Mouse (Mus musculus): Measurements from ENCODE around the gene Gm28051. TPM values are rescaled to one million over a fixed set of nuclear protein-coding genes. Genes with fewer than 3 reads are reported as not detected.

Gm28051 gene
- polyA plus RNA-seq, 1 experiment from 2014 or later: not detected

DNA sequence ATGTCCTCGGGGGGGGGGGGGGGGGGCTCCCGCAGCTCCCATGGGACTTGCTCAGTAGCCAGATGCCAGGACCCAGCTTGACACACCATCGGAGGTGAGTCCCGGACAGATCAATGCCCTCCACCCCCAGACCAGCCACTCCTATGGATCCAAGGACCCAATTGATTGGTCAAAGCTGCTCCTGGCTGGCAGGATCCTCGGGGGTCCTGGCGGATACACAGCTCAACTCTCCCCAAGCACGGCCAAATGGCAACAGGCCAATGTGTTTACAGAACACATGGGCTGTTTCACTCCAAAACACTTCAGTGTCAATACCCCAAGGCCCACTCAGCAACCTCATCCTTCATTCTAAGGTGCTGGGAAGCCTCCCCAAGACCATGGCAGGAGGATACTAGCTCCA, 65.8 kb downstream of the Gm28051 start:
- H3K4me3 ChIP-seq: no peak overlapping the region
- no peak for ATAC-seq
- H3K9ac ChIP-seq: no peak overlapping the region
- H3K27ac ChIP-seq: no peak overlapping the region
- no peaks in the 10 kb centered on the region for H3K27me3 ChIP-seq
- no peak overlapping the region for H3K4me2 ChIP-seq
- no peaks in the 10 kb centered on the region for H3K36me3 ChIP-seq (ENCODE audit: poor library complexity, severe bottlenecking)
- WGBS: 77% methylated on average over 7 of the region's 7 CpGs
- H3K4me1 ChIP-seq: peaks cover 20% of the 10 kb centered on the region
- no peaks in the 10 kb centered on the region for H3K9me3 ChIP-seq (replicated peaks)

DNA sequence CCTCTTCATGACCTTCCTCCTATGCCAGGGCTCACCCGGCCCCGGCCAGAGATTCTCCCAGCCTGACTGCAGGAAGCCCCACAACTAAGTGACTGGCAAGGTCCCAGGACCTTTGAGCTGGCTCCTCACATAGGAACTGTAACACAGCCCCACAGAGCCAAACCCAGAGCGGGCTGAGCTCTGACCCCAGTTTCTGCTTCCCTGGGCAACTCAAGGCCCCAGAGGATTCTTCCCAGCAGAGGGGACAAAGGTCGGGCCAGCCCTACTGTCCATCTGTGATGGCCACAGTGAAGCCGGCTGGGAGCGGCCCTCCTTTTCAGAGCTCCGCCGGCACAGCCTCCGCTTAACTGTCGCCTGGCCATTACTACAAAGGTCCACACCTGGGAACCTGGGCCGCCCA, 66.4 kb downstream of the Gm28051 start:
- H3K9me3 ChIP-seq (replicated peaks): no peaks in the 10 kb centered on the region
- H3K4me3 ChIP-seq: no peak overlapping the region
- no peak overlapping the region for H3K27ac ChIP-seq
- no peaks in the 10 kb centered on the region for H3K36me3 ChIP-seq (ENCODE audit: poor library complexity, severe bottlenecking)
- WGBS: 85% methylated on average over 11 of the region's 11 CpGs
- no peak overlapping the region for H3K9ac ChIP-seq
- ATAC-seq: no peak
- H3K27me3 ChIP-seq: no peaks in the 10 kb centered on the region
- H3K4me1 ChIP-seq: peaks cover 19% of the 10 kb centered on the region
- H3K4me2 ChIP-seq: no peak overlapping the region

DNA sequence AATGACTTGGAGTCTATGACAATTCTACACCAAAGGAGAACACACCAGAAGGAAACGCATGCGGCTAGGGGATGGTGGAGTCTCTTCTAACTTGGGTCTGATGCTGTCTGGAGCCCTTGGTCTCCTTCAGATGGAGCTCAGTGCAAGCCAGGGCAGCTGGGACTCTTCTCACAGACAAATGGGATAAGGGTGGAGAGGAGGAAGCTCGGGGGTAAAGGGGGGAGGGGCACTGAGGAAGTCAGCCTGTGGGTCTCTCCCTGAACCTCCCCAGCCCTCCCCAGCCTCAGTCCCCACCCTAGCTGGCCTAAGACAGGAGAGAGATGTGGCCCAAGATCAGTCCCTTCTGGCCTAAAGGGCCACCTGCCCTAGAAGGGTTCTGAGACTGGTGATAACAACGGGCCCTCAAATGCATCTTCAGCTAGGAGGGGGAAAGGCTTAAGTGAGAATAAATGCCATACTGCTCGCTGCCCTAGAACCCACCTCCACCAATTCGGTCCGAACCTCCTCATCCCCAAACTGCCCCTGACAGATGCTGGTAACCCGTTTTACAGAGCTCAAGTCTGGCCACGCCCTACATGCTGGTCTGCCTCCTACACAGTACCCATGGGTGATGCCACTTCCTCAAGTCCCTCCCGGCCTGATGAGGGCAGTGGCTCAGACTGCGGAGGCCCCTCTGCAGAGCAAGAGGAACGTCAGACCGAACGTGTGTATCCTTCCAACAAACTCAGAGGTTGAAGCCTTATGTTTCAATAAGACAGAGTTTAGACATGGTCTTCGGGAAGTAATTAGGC, 67.6 kb downstream of the Gm28051 start:
- 91% methylated on average over 15 of the region's 15 CpGs for WGBS
- H3K4me1 ChIP-seq: peaks cover 20% of the 10 kb centered on the region

DNA sequence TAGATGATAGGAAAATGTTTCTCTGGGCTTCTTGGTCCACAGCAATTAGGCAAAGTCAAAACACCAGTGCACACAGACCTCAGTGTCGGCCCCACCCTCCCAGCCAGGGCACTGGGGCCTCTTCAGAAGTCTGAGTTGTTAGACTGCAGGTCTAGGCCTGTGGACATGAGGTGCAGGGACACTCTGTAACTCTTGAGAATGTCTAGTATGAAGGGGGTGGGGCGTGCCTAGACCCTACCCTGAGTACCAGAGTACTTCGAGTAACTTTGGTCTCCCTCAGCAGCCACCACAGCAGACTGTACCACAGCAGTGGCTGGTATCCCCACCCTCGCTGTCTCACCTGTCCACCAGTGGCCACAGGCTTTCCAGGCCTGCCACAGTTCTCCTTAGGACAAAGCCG, 71.2 kb downstream of the Gm28051 start:
- Histone ChIP-seq H3K27ac (peak overlapping the region; percentile 76; the same call in 1 of the 2 replicates), H3K27me3 (no peaks in the 10 kb centered on the region), H3K9me3 (replicated peaks) (no peaks in the 10 kb centered on the region), H3K4me3 (no peak overlapping the region), H3K4me1 (peaks cover 38% of the 10 kb centered on the region), H3K9ac (no peak overlapping the region), H3K4me2 (no peak overlapping the region), H3K36me3 (ENCODE audit: poor library complexity, severe bottlenecking) (no peaks in the 10 kb centered on the region)
- no peak for ATAC-seq
- WGBS: 91% methylated on average over 5 of the region's 5 CpGs

More for the DNA sequence above, 67.6 kb downstream of the Gm28051 start:
- no peak for ATAC-seq
- Histone ChIP-seq H3K9ac (no peak overlapping the region), H3K36me3 (ENCODE audit: poor library complexity, severe bottlenecking) (no peaks in the 10 kb centered on the region), H3K27ac (no peak overlapping the region), H3K9me3 (replicated peaks) (no peaks in the 10 kb centered on the region), H3K4me3 (no peak overlapping the region), H3K4me2 (no peak overlapping the region), H3K27me3 (no peaks in the 10 kb centered on the region)

DNA sequence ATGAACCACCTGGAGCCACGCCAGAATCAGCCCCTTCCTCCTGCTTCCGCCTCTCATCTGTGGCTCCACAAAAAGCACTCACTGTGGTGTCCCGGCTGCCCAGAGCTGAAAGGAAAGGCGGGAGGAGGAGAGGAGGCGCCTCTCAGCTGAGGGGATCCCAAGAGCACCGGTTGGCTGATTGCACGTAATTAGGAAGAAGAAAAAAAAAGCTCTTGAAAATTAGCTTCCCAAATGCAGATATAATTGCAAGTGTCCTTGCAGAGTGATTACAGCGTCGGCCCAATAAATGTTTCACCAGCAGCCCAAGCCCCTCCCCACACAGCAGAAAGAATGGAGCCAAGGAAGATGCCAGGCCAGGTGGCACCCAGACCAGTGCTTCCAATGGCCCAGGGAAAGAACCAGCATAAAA, 72.0 kb downstream of the Gm28051 start:
- Histone ChIP-seq H3K4me2 (0 out of 2 replicates have a peak overlapping the region, but pooled peaks have one; percentile 9), H3K4me1 (peaks cover 38% of the 10 kb centered on the region), H3K9ac (peak overlapping the region; percentile 1; the same call in 1 of the 2 replicates), H3K27ac (peak overlapping the region; percentile 76), H3K9me3 (replicated peaks) (no peaks in the 10 kb centered on the region), H3K36me3 (ENCODE audit: poor library complexity, severe bottlenecking) (no peaks in the 10 kb centered on the region), H3K4me3 (no peak overlapping the region), H3K27me3 (no peaks in the 10 kb centered on the region)
- peak; percentile 72 for ATAC-seq
- WGBS: 10% methylated on average over 9 of the region's 9 CpGs

DNA sequence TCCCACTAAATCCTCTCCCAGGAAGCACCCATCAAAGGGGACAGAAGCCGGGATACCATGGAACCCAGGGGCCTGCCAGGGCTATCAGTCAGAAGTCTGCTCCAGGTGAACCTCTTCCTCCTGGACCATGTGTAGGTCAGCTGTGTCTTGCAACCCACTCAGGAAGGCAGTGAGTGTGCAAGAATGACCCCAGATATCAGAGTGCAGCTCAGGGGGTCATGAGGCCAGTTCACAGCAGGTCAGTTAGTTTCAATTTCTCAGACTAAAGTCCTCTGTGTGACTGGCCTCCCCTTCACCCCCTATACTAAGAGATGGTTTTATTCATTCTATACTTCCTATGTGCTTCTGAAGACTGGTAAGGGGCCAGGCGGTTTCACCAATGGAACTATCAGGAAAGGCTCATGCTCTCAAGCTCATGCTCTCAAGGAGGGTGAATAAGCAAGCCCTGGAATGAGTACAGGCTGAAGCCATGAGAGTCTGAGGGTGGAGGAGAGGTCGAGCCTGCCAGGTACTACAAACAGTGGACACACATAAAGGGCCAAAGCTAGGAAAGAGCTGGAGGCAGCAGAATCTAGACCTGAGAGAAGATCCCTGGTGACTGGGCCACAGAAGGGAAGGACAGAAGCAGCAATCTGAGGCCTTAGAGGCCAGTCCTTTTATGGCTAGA, 72.7 kb downstream of the Gm28051 start:
- ATAC-seq: no peak
- Histone ChIP-seq H3K9me3 (replicated peaks) (no peaks in the 10 kb centered on the region), H3K36me3 (ENCODE audit: poor library complexity, severe bottlenecking) (no peaks in the 10 kb centered on the region), H3K27ac (peak overlapping the region; percentile 76), H3K4me3 (no peak overlapping the region), H3K27me3 (no peaks in the 10 kb centered on the region), H3K4me1 (peaks cover 43% of the 10 kb centered on the region), H3K9ac (no peak overlapping the region), H3K4me2 (0 out of 2 replicates have a peak overlapping the region, but pooled peaks have one; percentile 9)
- WGBS: 67% methylated on average over 3 of the region's 3 CpGs

DNA sequence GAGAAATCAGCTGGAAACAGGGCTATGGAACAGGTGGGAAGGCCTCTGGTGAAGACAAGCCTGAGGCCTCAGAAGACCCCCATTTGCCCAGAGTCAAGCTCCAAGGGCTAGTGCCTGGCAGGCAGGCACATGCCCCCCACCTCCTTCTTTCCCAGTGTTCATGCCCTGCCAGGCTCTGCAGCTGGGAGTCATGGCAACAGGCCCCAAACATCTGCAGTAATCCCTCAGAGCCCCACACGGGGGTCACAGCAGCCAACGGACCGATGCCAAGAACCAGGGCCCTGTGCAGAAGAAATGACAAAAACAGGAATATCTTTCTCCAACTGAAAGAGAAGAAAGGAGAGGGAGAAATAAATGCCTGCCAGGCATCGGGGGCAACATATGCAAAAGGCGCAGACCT, 73.6 kb downstream of the Gm28051 start:
- 0 out of 2 replicates have a peak, but pooled peaks have one; percentile 19 for ATAC-seq

DNA sequence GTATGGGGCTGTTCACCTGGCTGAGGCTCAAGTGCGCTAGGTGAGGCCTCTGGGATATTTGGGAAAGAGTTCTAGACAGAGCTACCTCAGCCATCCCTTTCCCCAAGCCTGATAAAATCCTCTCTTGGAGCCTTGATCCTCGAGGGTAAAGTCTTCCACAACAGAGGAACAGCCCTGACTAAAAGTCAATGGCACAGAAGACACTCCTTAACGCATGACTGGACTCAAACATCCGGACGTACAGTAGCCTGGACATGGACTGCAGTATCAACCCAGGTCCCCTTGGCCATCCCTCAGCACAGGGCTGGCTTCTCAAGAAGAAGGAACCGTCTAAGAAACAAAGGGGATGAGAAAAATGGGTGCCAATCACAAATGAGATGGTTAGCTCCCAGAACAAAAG, 74.1 kb downstream of the Gm28051 start:
- ATAC-seq: no peak
- Histone ChIP-seq H3K4me3 (no peak overlapping the region), H3K4me1 (peaks cover 58% of the 10 kb centered on the region), H3K27ac (peak overlapping the region; percentile 76; the same call in 1 of the 2 replicates), H3K36me3 (ENCODE audit: poor library complexity, severe bottlenecking) (no peaks in the 10 kb centered on the region), H3K27me3 (no peaks in the 10 kb centered on the region), H3K9ac (no peak overlapping the region), H3K9me3 (replicated peaks) (no peaks in the 10 kb centered on the region), H3K4me2 (no peak overlapping the region)
- WGBS: 63% methylated on average over 6 of the region's 6 CpGs

More for the DNA sequence above, 73.6 kb downstream of the Gm28051 start:
- peak overlapping the region; percentile 76 for H3K27ac ChIP-seq
- no peak overlapping the region for H3K4me3 ChIP-seq
- peaks cover 52% of the 10 kb centered on the region for H3K4me1 ChIP-seq
- H3K27me3 ChIP-seq: no peaks in the 10 kb centered on the region
- H3K4me2 ChIP-seq: no peak overlapping the region
- H3K9ac ChIP-seq: peak overlapping the region; percentile 30; the same call in 1 of the 2 replicates
- 44% methylated on average over 5 of the region's 5 CpGs for WGBS
- H3K36me3 ChIP-seq (ENCODE audit: poor library complexity, severe bottlenecking): no peaks in the 10 kb centered on the region
- H3K9me3 ChIP-seq (replicated peaks): no peaks in the 10 kb centered on the region

DNA sequence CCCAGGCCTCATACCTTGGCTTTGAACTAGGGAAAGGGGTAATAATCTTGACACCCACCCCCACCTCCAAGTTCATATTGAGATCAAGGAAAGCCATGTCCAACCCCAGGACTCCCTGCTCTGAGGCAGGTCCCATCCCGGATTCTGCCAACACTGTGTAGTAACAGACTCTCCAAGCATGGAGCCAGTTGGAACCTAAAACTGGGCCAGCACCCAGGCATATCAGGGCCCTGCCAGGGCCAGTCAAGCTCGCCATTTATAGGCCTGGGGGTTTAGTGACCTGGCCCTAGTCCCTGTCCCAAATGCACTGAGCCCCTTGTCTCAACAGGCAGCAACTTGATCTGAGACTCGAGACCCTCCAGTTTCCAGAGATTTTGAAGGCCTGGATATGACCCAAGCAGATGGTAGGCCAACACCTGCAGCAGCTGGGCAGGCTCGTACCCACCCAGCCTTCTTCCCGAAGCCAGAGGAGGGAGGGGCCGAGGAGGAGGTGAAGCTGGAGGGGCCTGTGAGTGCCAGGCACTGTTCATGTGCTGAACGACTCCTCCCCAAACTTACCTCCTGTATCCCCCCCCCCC, 74.8 kb downstream of the Gm28051 start:
- H3K27me3 ChIP-seq: no peaks in the 10 kb centered on the region
- H3K4me1 ChIP-seq: peaks cover 63% of the 10 kb centered on the region
- no peak overlapping the region for H3K4me2 ChIP-seq
- H3K9ac ChIP-seq: no peak overlapping the region
- ATAC-seq: no peak
- no peak overlapping the region for H3K4me3 ChIP-seq
- no peaks in the 10 kb centered on the region for H3K36me3 ChIP-seq (ENCODE audit: poor library complexity, severe bottlenecking)
- no peaks in the 10 kb centered on the region for H3K9me3 ChIP-seq (replicated peaks)
- H3K27ac ChIP-seq: no peak overlapping the region
- WGBS: 82% methylated on average over 7 of the region's 7 CpGs

DNA sequence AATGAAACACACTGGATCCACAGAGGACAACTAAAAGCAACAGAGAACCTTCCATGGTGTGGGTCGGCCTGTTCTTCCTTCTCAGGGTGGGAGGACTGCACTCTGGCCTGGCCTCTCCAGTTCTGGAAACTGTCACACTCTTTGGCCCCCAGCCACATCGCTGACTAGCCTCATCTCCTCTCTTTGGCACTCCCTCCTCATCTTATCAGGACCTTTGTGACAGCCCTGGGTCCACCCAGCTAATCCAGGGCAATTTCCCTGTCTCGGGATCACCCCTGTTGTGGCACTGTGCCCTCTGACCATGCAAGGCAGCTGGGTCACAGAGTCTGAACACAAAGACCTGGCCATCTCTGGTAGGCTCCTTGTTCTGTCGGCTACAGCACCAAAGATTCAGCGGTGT, 75.5 kb downstream of the Gm28051 start:
- H3K9ac ChIP-seq: no peak overlapping the region
- WGBS: 85% methylated on average over 5 of the region's 5 CpGs
- no peak for ATAC-seq
- no peaks in the 10 kb centered on the region for H3K36me3 ChIP-seq (ENCODE audit: poor library complexity, severe bottlenecking)
- H3K4me3 ChIP-seq: no peak overlapping the region
- H3K27ac ChIP-seq: no peak overlapping the region
- no peak overlapping the region for H3K4me2 ChIP-seq
- peaks cover 68% of the 10 kb centered on the region for H3K4me1 ChIP-seq
- H3K9me3 ChIP-seq (replicated peaks): no peaks in the 10 kb centered on the region
- no peaks in the 10 kb centered on the region for H3K27me3 ChIP-seq

DNA sequence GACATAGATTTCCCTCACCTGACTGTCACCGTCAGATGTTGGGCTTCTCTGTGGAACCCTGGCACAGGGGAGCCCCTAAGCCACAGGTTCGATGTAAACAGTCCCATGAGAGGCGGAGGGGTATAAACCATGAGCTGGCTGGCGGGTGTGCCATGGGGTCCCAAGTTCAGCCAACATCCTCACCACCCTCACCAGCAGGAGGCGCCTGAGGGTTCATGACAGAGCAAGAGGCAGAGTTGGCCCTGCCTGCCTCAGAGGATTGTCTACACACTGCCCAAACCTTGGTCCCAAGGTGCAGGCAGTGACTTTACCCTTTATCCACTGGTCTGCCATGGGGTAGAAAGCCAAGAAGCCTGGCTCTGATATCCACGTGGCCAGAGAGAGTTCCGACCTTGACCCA, 76.0 kb downstream of the Gm28051 start:
- ATAC-seq: no peak
- H3K4me3 ChIP-seq: no peak overlapping the region
- H3K9me3 ChIP-seq (replicated peaks): no peaks in the 10 kb centered on the region
- H3K4me1 ChIP-seq: peaks cover 64% of the 10 kb centered on the region
- H3K9ac ChIP-seq: no peak overlapping the region
- no peaks in the 10 kb centered on the region for H3K36me3 ChIP-seq (ENCODE audit: poor library complexity, severe bottlenecking)
- no peaks in the 10 kb centered on the region for H3K27me3 ChIP-seq
- 77% methylated on average over 7 of the region's 7 CpGs for WGBS
- H3K4me2 ChIP-seq: no peak overlapping the region
- H3K27ac ChIP-seq: no peak overlapping the region

DNA sequence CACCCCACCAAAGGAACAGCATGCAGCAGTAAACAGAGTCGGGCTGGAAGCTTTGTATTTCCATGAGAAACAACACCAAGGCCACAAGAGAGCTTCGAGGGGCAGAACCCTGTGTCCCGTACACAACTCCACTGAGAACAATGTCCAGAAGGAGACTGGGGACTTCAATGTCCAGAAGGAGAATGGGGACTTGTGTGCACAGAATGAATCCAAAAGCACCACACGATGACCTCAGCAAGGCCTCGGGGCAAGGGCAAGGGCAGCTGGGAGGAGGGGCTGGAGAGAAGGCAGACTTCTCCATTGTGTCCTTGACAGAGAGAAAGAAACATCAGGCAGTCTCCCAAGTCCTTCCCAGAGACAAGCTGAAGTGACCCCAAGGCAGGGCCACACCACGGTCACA, 78.7 kb downstream of the Gm28051 start:
- WGBS: 20% methylated on average over 6 of the region's 6 CpGs
- H3K27me3 ChIP-seq: no peaks in the 10 kb centered on the region
- H3K4me1 ChIP-seq: peaks cover 37% of the 10 kb centered on the region
- no peak overlapping the region for H3K9ac ChIP-seq
- H3K4me3 ChIP-seq: no peak overlapping the region
- H3K9me3 ChIP-seq (replicated peaks): no peaks in the 10 kb centered on the region
- H3K36me3 ChIP-seq (ENCODE audit: poor library complexity, severe bottlenecking): peaks cover 13% of the 10 kb centered on the region
- H3K27ac ChIP-seq: no peak overlapping the region
- no peak overlapping the region for H3K4me2 ChIP-seq
- no peak for ATAC-seq

Measured in forebrain, embryonic 13.5 days (tissue).